Mouse (Mus musculus): ENCODE data around the gene Hnf1a. TPM values are rescaled to one million over a fixed set of nuclear protein-coding genes. Genes with fewer than 3 reads are reported as not detected.

Hnf1a gene
- 0.11 and 1.9 TPM in 2 replicates for polyA plus RNA-seq (2016; fragmentation: Nextera tagmentation; extraction: Ambion mirVana)

GRCm38 (mm10) chr5:114970824-114971227 lies at the start of gene Hnf1a:
Gene Hnf1a, minus strand, starts transcription at chr5:114971094.
- Histone ChIP-seq H3K9me3 (no peaks in the 10 kb centered on the region), H3K4me3 (no peak within 1 kb of the TSS; the same call in 1 of the 2 replicates), H3K36me3 (no peaks in the 10 kb centered on the region), H3K27me3 (ENCODE audit: insufficient read depth, poor library complexity, severe bottlenecking) (peaks cover 38% of the 10 kb centered on the region), H3K27ac (peak within 1 kb of the TSS; percentile 37; the same call in 1 of the 2 replicates), H3K4me1 (peaks cover 6% of the 10 kb centered on the region; the same call in 1 of the 2 replicates)
- no peak for DNase-seq (ENCODE audit: low spot score)
- WGBS, result 77% methylated on average over 17 of the region's 17 CpGs

GRCm38 (mm10) chr5:115018813-115019212 lies 47.9 kb upstream of the Hnf1a start:
- peak overlapping the region; percentile 35 for H3K4me3 ChIP-seq
- peak overlapping the region; percentile 86 for H3K27ac ChIP-seq
- no peaks in the 10 kb centered on the region for H3K9me3 ChIP-seq
- 0 out of 2 replicates have a peak, but pooled peaks cover 2% of the 10 kb centered on the region for H3K36me3 ChIP-seq
- whole genome bisulfite sequencing, result 26% methylated on average over 4 of the region's 4 CpGs
- H3K4me1 ChIP-seq, result peaks cover 41% of the 10 kb centered on the region
- H3K27me3 ChIP-seq (ENCODE audit: insufficient read depth, poor library complexity, severe bottlenecking), result no peaks in the 10 kb centered on the region
- no peak for DNase-seq (ENCODE audit: low spot score)

- Histone ChIP-seq H3K4me3 (peak overlapping the region; percentile 35), H3K36me3 (0 out of 2 replicates have a peak, but pooled peaks cover 2% of the 10 kb centered on the region), H3K4me1 (peaks cover 46% of the 10 kb centered on the region), H3K9me3 (no peaks in the 10 kb centered on the region), H3K27me3 (ENCODE audit: insufficient read depth, poor library complexity, severe bottlenecking) (no peaks in the 10 kb centered on the region), H3K27ac (peak overlapping the region; percentile 86)
- 7% methylated on average over 2 of the region's 2 CpGs for WGBS
- DNase-seq (ENCODE audit: low spot score), result no peak
Measured at GRCm38 (mm10) chr5:115018270-115018669, 47.4 kb upstream of the Hnf1a start.

- 0 out of 2 replicates have a peak, but pooled peaks cover 2% of the 10 kb centered on the region for H3K36me3 ChIP-seq
- H3K4me1 ChIP-seq, result peaks cover 68% of the 10 kb centered on the region
- no peaks in the 10 kb centered on the region for H3K9me3 ChIP-seq
- no peak overlapping the region for H3K27ac ChIP-seq
- WGBS, result 53% methylated on average over 4 of the region's 4 CpGs
- H3K4me3 ChIP-seq, result no peak overlapping the region
- H3K27me3 ChIP-seq (ENCODE audit: insufficient read depth, poor library complexity, severe bottlenecking), result no peaks in the 10 kb centered on the region
- no peak for DNase-seq (ENCODE audit: low spot score)
Measured at GRCm38 (mm10) chr5:115015121-115015520, 44.2 kb upstream of the Hnf1a start.

GRCm38 (mm10) chr5:115014570-115014969 lies 43.7 kb upstream of the Hnf1a start:
- 0 out of 2 replicates have a peak, but pooled peaks cover 2% of the 10 kb centered on the region for H3K36me3 ChIP-seq
- H3K27ac ChIP-seq, result no peak overlapping the region
- H3K4me3 ChIP-seq, result no peak overlapping the region
- DNase-seq (ENCODE audit: low spot score), result no peak
- peaks cover 69% of the 10 kb centered on the region for H3K4me1 ChIP-seq
- no peaks in the 10 kb centered on the region for H3K27me3 ChIP-seq (ENCODE audit: insufficient read depth, poor library complexity, severe bottlenecking)
- 13% methylated on average over 1 of the region's 1 CpGs for WGBS
- H3K9me3 ChIP-seq, result no peaks in the 10 kb centered on the region

GRCm38 (mm10) chr5:115013436-115013835 lies 42.5 kb upstream of the Hnf1a start:
- H3K4me3 ChIP-seq, result 0 out of 2 replicates have a peak overlapping the region, but pooled peaks have one; percentile 100
- H3K36me3 ChIP-seq, result 0 out of 2 replicates have a peak, but pooled peaks cover 2% of the 10 kb centered on the region
- no peak overlapping the region for H3K27ac ChIP-seq
- DNase-seq (ENCODE audit: low spot score), result no peak
- no peaks in the 10 kb centered on the region for H3K27me3 ChIP-seq (ENCODE audit: insufficient read depth, poor library complexity, severe bottlenecking)
- H3K9me3 ChIP-seq, result no peaks in the 10 kb centered on the region
- H3K4me1 ChIP-seq, result peaks cover 63% of the 10 kb centered on the region
- 77% methylated on average over 3 of the region's 3 CpGs for WGBS

GRCm38 (mm10) chr5:115011519-115012261 lies 40.8 kb upstream of the Hnf1a start:
- Histone ChIP-seq H3K27me3 (ENCODE audit: insufficient read depth, poor library complexity, severe bottlenecking) (no peaks in the 10 kb centered on the region), H3K9me3 (no peaks in the 10 kb centered on the region), H3K36me3 (0 out of 2 replicates have a peak, but pooled peaks cover 2% of the 10 kb centered on the region), H3K4me3 (peak overlapping the region; percentile 100), H3K27ac (peak overlapping the region; percentile 98), H3K4me1 (peaks cover 51% of the 10 kb centered on the region)
- no peak for DNase-seq (ENCODE audit: low spot score)
- under 1% methylated on average over 63 of the region's 63 CpGs for WGBS

- Histone ChIP-seq H3K4me1 (peaks cover 51% of the 10 kb centered on the region), H3K9me3 (no peaks in the 10 kb centered on the region), H3K27me3 (ENCODE audit: insufficient read depth, poor library complexity, severe bottlenecking) (no peaks in the 10 kb centered on the region), H3K4me3 (peak overlapping the region; percentile 100), H3K36me3 (no peaks in the 10 kb centered on the region), H3K27ac (peak overlapping the region; percentile 98)
- no peak for DNase-seq (ENCODE audit: low spot score)
- 3% methylated on average over 57 of the region's 57 CpGs for WGBS
Measured at GRCm38 (mm10) chr5:115011217-115011518, 40.3 kb upstream of the Hnf1a start.

GRCm38 (mm10) chr5:115010577-115011216 lies 39.8 kb upstream of the Hnf1a start, which contains the start of gene Sppl3:
Gene Sppl3, plus strand, starts transcription at chr5:115011137.
- Histone ChIP-seq H3K4me1 (peaks cover 49% of the 10 kb centered on the region), H3K4me3 (peak within 1 kb of the TSS; percentile 100), H3K27ac (peak within 1 kb of the TSS; percentile 98), H3K27me3 (ENCODE audit: insufficient read depth, poor library complexity, severe bottlenecking) (no peaks in the 10 kb centered on the region), H3K36me3 (no peaks in the 10 kb centered on the region), H3K9me3 (no peaks in the 10 kb centered on the region)
- WGBS, result under 1% methylated on average over 64 of the region's 65 CpGs
- DNase-seq (ENCODE audit: low spot score), result peak; percentile 94

- H3K36me3 ChIP-seq, result no peaks in the 10 kb centered on the region
- no peak for DNase-seq (ENCODE audit: low spot score)
- H3K9me3 ChIP-seq, result no peaks in the 10 kb centered on the region
- peak overlapping the region; percentile 100 for H3K4me3 ChIP-seq
- peaks cover 44% of the 10 kb centered on the region for H3K4me1 ChIP-seq
- no peaks in the 10 kb centered on the region for H3K27me3 ChIP-seq (ENCODE audit: insufficient read depth, poor library complexity, severe bottlenecking)
- H3K27ac ChIP-seq, result peak overlapping the region; percentile 98; the same call in 1 of the 2 replicates
- 51% methylated on average over 3 of the region's 3 CpGs for WGBS
Measured at GRCm38 (mm10) chr5:115009961-115010360, 39.1 kb upstream of the Hnf1a start.

GRCm38 (mm10) chr5:115009143-115009542 lies 38.2 kb upstream of the Hnf1a start:
- Histone ChIP-seq H3K4me1 (peaks cover 36% of the 10 kb centered on the region), H3K27me3 (ENCODE audit: insufficient read depth, poor library complexity, severe bottlenecking) (0 out of 2 replicates have a peak, but pooled peaks cover 4% of the 10 kb centered on the region), H3K36me3 (no peaks in the 10 kb centered on the region), H3K4me3 (no peak overlapping the region), H3K9me3 (no peaks in the 10 kb centered on the region), H3K27ac (no peak overlapping the region)
- WGBS, result 81% methylated on average over 6 of the region's 6 CpGs
- no peak for DNase-seq (ENCODE audit: low spot score)

GRCm38 (mm10) chr5:115008307-115008706 lies 37.4 kb upstream of the Hnf1a start:
- H3K27me3 ChIP-seq (ENCODE audit: insufficient read depth, poor library complexity, severe bottlenecking), result 0 out of 2 replicates have a peak, but pooled peaks cover 4% of the 10 kb centered on the region
- no peak overlapping the region for H3K4me3 ChIP-seq
- no peak for DNase-seq (ENCODE audit: low spot score)
- peaks cover 30% of the 10 kb centered on the region for H3K4me1 ChIP-seq
- H3K9me3 ChIP-seq, result no peaks in the 10 kb centered on the region
- 56% methylated on average over 7 of the region's 7 CpGs for WGBS
- H3K27ac ChIP-seq, result no peak overlapping the region
- H3K36me3 ChIP-seq, result no peaks in the 10 kb centered on the region

GRCm38 (mm10) chr5:115007768-115008167 lies 36.9 kb upstream of the Hnf1a start:
- 0 out of 2 replicates have a peak, but pooled peaks cover 4% of the 10 kb centered on the region for H3K27me3 ChIP-seq (ENCODE audit: insufficient read depth, poor library complexity, severe bottlenecking)
- no peaks in the 10 kb centered on the region for H3K36me3 ChIP-seq
- no peaks in the 10 kb centered on the region for H3K9me3 ChIP-seq
- no peak overlapping the region for H3K4me3 ChIP-seq
- DNase-seq (ENCODE audit: low spot score), result no peak
- no peak overlapping the region for H3K27ac ChIP-seq
- H3K4me1 ChIP-seq, result peaks cover 30% of the 10 kb centered on the region
- whole genome bisulfite sequencing, result 85% methylated on average over 5 of the region's 5 CpGs

Data from heart, embryonic 10.5 days (tissue).